Mouse (Mus musculus): ENCODE results near the gene Gm13178. TPM values are rescaled to one million over a fixed set of nuclear protein-coding genes. Genes with fewer than 3 reads are reported as not detected.

Gm13178 gene
- total RNA-seq (2023), result not detected

GRCm38 (mm10) chr4:144721304-144721703, at the start of gene Gm13178:
Gene Gm13178, minus strand, starts transcription at chr4:144721404.

GRCm38 (mm10) chr4:144686268-144686667, 34.9 kb downstream of the Gm13178 start, which contains the start of gene Gm436:
Gene Gm436, minus strand, starts transcription at chr4:144686368.

Other genes with a start within 250 kb of the Gm13178 start
- not detected for gene 9430007A20Rik, start 201.6 kb downstream of the Gm13178 start, total RNA-seq (2023)
- not detected for gene Gm13124, start 156.3 kb downstream of the Gm13178 start, total RNA-seq (2023)
- gene Aadacl4, start 107.7 kb downstream of the Gm13178 start, total RNA-seq (2023), result not detected
- gene Gm436, start 35.0 kb downstream of the Gm13178 start, total RNA-seq (2023), result not detected
- not detected for gene Gm438, start 65.2 kb upstream of the Gm13178 start, total RNA-seq (2023)
- gene Dhrs3, start 171.4 kb upstream of the Gm13178 start, total RNA-seq (2023), result 10 to 100 TPM; 28.5 to 41.8 TPM

Data from monocyte, adult 59 days (primary cell).